In the genomic region with DNA sequence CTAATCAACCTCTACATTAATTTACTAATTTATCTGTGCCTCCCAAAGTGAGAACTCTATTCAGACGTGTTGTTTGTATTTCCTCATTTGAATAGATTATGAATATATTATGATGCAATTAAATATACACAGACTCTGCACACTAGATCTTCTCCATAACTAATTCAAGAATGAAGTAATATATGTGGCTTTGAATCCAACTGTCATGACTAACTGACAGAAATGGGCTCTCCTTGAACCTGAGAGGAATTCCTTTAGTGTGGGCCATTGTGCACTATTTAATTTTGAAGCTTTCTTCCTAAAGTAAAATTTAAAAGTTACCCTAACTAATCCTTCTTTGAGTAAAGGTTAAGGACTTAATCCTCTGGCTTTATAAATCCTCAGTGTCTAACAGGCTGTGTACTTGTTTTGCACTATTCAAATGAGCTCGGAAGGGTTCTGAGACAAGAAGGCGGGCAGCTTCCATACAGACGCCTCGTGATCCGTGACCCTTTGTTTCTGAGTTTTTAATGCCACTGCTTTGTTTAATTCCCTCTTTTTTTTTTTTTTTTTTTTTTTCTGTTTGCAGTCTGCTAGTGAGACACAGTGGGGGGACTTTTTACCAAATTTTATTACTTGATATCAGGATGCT, we compare ENCODE assay signal across 15 mouse cellular contexts.
"Had no signal": no experiment of that assay in that cellular context is flagged by ENCODE, and none has a peak within 500 bp of the region (broad histone marks: within the 10 kb centered on the region; RNA-seq: fewer than 3 reads in every experiment).

No protein-coding gene starts in this region.

- H3K4me3 ChIP-seq: limb, embryonic 15.5 days; liver, embryonic 12.5 days; myocyte; neural tube, embryonic 15.5 days had no signal

- H3K4me1 ChIP-seq: limb, embryonic 15.5 days; liver, embryonic 12.5 days; neural tube, embryonic 15.5 days had no signal

- H3K27me3 ChIP-seq: limb, embryonic 15.5 days; liver, embryonic 12.5 days; neural tube, embryonic 15.5 days had no signal

- ATAC-seq: liver, embryonic 12.5 days had no signal

- H3K9ac ChIP-seq: limb, embryonic 15.5 days; liver, embryonic 12.5 days; lung, embryonic 14.5 days; neural tube, embryonic 15.5 days had no signal

- H3K9me3 ChIP-seq: limb, embryonic 15.5 days; liver, embryonic 12.5 days; neural tube, embryonic 15.5 days had no signal

- DNase-seq: kidney, adult 9 months; kidney, postnatal 36 days; layer of hippocampus, adult 9-11 months; layer of hippocampus, postnatal 36 days; lung, embryonic 14.5 days; lung, postnatal 10 days; lung, postnatal 4 days; right cerebral cortex, adult 18-20 months; right cerebral cortex, postnatal 25 days had no signal

- H3K27ac ChIP-seq: kidney, postnatal 0 days; limb, embryonic 15.5 days; liver, embryonic 12.5 days; neural tube, embryonic 15.5 days; stomach, postnatal 0 days had no signal

- H3K36me3 ChIP-seq: limb, embryonic 15.5 days; liver, embryonic 12.5 days; neural tube, embryonic 15.5 days had no signal

- H3K4me2 ChIP-seq: limb, embryonic 15.5 days; liver, embryonic 12.5 days; lung, embryonic 14.5 days; neural tube, embryonic 15.5 days had no signal
